Mouse (Mus musculus) forebrain, embryonic 10.5 days (tissue): ENCODE results near the gene Cd4. TPM values are rescaled to one million over a fixed set of nuclear protein-coding genes. Genes with fewer than 3 reads are reported as not detected.
A peak's percentile ranks its signal among the peaks of the same experiment; 100 is the strongest.

Source experiments
- DNase-seq: peaks from one replicate; pipeline ENCODE4 v3.0.0-alpha.2; 2017; ENCODE audit warnings: low spot score; ENCODE audit errors: extremely low spot score
- H3K27ac ChIP-seq: fragments of 300-500 bp; sonication (generic); 2 replicates; pipeline ENCODE4 v1.5.1; 2016; ENCODE audit warnings: mild to moderate bottlenecking
- H3K27me3 ChIP-seq: fragments of 300-500 bp; sonication (generic); 2 replicates; pipeline ENCODE4 v1.6.1; 2016; ENCODE audit warnings: mild to moderate bottlenecking; ENCODE audit not compliant: poor library complexity, severe bottlenecking
- H3K36me3 ChIP-seq: fragments of 300-500 bp; sonication (generic); replicated peaks from 2 replicates; pipeline ENCODE4 v1.6.1; 2016; ENCODE audit warnings: mild to moderate bottlenecking, moderate library complexity
- H3K4me1 ChIP-seq: fragments of 300-500 bp; sonication (generic); 2 replicates; pipeline ENCODE4 v1.6.1; 2016
- H3K4me3 ChIP-seq: fragments of 300-500 bp; sonication (generic); 2 replicates; pipeline ENCODE4 v1.5.1; 2016; ENCODE audit warnings: mild to moderate bottlenecking, moderate library complexity
- H3K9me3 ChIP-seq: fragments of 300-500 bp; sonication (generic); 2 replicates; pipeline ENCODE4 v1.6.1; 2016; ENCODE audit warnings: mild to moderate bottlenecking, moderate library complexity
- WGBS: fragments of 180-500 bp; shearing (Covaris S2); methylation state at CpG from one replicate; pipeline ENCODE4 v1.1.7; 2016; 5-methylcytosine and 5-hydroxymethylcytosine counted together
- polyA plus RNA-seq: library from polyadenylated mRNA; unstranded; fragments of >200 nt; fragmentation: Nextera tagmentation; extraction: Ambion mirVana; gene quantifications from 2 replicates; pipeline ENCODE4 v1.2.1, GENCODE M21; 2016

Cd4 gene
- polyA plus RNA-seq, 1 experiment from 2014 or later: not detected

DNA sequence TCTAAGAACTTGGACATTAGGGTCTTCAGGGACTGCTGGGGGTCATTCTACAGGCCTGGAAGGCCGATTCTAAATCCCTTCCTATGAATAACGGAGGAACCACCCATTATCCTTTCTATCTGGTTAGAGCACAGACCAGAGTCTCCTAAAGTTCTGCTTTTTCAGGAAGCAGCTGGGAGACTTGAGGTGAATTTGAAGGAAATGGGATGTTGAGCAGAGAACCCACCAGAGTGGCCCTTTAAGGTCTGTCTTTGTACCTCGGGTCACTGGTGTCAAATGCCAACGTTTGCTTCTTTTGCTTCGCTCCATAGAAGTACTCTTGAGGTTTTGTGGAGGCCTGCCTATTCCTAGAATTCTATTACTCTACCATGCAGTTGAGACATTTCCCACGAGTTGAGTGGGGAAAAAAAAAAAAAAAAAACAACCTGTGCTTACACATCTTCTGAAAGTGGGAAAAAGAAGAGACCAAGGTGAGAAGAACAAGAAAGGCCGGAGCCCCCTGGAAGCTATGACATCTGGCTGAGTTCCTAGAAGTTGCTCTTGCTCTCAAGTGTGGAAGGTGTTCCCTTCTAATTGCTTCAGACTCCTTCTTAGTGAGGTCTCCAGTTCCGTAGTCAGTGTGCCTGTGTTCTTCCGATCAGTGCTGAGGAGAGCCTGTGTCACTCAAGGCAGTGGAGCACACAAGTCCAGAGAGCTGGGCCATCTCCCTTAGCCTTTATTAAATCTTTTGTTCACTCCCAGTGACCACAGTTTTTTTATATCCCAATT lies 32.5 kb upstream of the Cd4 start:
- peak overlapping the region; percentile 66 for H3K4me3 ChIP-seq
- 28% methylated on average over 9 of the region's 9 CpGs for WGBS

DNA sequence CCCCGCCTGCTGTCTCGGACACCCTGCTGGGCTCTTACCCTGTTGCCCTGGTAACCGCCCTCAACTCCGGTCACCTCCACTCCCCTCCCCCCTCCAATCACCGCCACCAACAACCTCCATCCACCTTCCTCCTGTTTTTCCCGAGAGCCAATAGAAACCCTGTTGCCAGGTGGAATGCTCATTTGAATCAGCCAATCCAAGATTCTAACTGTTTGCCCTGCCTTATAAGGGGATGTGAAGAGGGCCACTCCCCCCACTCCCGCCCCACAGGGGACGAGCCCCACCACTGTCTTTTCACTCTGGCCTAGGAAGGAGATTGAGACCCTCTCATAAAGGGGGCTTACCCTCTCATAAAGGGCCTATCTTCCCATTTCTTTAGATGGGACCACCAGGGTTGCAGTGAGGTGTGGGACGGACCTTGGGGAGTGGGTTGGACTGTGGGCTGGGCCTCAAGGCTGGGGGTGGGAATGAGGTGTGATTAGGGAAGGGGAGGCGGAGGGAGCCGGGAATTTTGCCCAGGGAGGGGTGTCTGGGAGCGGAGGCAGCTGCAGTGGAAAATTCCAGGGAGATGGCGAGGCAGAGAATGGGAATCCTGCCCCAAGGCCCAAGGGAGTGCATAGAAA lies 31.8 kb upstream of the Cd4 start, which contains the start of gene Ptms:
TSS of gene Ptms (minus strand) at position 409 of the 623 bp plus-strand sequence.
- under 1% methylated on average over 13 of the region's 13 CpGs for WGBS
- Histone ChIP-seq H3K4me3 (peak within 1 kb of the TSS; percentile 66), H3K9me3 (no peaks in the 10 kb centered on the region), H3K27ac (peak within 1 kb of the TSS; percentile 100), H3K36me3 (peaks cover 5% of the 10 kb centered on the region), H3K27me3 (no peaks in the 10 kb centered on the region), H3K4me1 (peaks cover 63% of the 10 kb centered on the region)
- DNase-seq: peak; percentile 98

More for the DNA sequence above, 32.5 kb upstream of the Cd4 start:
- no peak for DNase-seq
- Histone ChIP-seq H3K4me1 (peaks cover 61% of the 10 kb centered on the region), H3K36me3 (no peaks in the 10 kb centered on the region), H3K27ac (peak overlapping the region; percentile 100), H3K9me3 (no peaks in the 10 kb centered on the region), H3K27me3 (no peaks in the 10 kb centered on the region)

DNA sequence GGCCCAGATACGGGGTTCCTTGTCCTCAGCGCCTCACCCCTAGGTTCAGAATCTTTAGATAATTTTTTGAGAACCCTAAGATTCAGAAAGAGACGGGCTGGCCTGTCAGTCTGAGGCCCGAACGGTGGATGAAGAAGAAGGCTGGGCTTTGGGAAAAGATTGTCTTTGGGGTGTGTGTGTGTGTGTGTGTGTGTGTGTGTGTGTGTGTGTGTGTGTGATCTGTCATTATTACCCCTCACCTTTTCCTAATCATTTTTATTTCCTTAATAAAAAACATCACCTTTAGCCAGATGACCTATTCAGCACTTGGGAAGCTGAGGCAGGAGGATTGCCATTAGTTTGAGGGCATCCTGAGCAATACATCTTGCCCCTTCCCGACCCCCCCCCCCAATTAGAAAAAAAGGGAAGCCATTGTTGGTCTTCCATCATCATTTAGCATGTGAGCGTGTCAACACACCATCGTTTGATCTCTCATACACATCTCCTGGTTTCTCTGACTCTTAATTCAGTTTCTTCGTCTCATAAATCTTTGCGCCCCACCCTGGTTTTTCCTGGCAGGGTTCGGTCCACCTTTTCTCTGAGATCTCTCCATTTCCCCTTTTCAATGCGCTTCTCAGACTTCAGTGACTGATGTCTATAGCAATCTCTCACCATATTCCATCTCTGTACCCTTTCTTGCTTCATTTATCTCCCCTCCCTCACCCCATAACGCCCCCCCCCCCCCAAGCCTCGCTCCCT lies 31.0 kb upstream of the Cd4 start:
- no peak for DNase-seq
- Histone ChIP-seq H3K27me3 (no peaks in the 10 kb centered on the region), H3K36me3 (peaks cover 12% of the 10 kb centered on the region), H3K4me1 (peaks cover 71% of the 10 kb centered on the region), H3K27ac (peak overlapping the region; percentile 100), H3K4me3 (peak overlapping the region; percentile 66), H3K9me3 (no peaks in the 10 kb centered on the region)
- 28% methylated on average over 13 of the region's 14 CpGs for WGBS

DNA sequence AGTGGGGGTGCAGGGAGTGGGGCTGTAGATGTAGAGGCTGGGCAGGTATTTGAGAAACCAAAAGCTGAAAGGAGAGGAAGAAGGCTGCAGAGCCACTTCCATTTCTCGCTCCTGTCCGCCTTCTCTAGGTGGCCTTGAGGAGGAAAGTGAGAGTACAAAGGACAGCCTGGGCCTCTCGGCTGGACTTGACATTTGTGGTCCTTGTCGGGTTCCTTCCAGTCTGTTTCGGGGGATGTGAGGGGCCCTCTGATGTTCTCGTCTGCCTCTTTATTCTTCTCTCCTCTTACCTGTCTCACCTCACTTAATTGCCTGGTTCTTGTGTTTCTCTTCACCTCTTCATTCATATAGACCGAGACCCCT lies 30.3 kb upstream of the Cd4 start:
- H3K36me3 ChIP-seq: peaks cover 20% of the 10 kb centered on the region
- peaks cover 78% of the 10 kb centered on the region for H3K4me1 ChIP-seq
- H3K4me3 ChIP-seq: peak overlapping the region; percentile 66
- H3K27me3 ChIP-seq: peaks cover 6% of the 10 kb centered on the region; the same call in 1 of the 2 replicates
- DNase-seq: no peak
- 4% methylated on average over 7 of the region's 7 CpGs for WGBS
- no peaks in the 10 kb centered on the region for H3K9me3 ChIP-seq
- peak overlapping the region; percentile 100 for H3K27ac ChIP-seq

DNA sequence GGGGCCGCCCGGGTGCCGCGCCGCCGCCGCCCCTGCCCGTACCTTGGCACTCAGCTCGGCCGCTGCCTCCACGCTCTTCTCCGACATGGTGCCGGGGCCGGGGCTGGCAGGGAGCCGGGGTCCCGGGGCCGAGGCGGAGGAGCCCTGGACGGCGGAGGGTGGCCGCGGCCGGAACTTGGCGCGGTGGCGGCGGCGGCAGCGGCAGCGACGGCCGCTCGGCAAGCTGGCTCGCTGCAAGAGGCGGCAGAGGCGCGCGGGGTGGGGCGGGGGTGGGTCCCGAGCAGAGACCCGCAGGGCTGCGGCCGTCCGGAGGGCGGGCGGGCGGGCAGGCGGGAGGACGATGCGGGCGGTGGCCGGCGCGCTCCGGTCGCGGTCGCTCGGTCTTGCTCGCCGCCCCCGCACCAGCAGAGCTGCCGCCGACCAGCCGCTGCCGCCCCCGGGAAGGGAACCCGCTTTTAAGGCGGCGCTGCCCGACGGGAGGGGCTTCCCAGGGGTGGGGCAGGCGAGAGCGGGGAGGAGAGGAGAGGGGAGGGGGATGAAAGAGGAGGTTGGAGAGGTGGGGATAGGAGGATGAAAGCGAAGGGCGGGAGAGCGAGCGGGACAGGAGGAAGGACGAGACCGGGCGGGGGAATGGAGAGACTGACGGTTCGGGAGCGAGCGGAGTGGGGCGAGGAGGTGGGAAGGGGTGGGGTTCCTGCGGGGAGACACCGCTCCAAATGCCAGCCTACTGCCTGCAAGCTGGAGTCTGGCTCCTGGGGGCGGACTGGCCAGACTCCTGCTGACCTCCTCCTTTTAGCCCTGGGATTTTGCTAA lies 29.7 kb upstream of the Cd4 start:
- H3K4me1 ChIP-seq: peaks cover 81% of the 10 kb centered on the region
- peak; percentile 93 for DNase-seq
- WGBS: 1% methylated on average over 68 of the region's 89 CpGs

DNA sequence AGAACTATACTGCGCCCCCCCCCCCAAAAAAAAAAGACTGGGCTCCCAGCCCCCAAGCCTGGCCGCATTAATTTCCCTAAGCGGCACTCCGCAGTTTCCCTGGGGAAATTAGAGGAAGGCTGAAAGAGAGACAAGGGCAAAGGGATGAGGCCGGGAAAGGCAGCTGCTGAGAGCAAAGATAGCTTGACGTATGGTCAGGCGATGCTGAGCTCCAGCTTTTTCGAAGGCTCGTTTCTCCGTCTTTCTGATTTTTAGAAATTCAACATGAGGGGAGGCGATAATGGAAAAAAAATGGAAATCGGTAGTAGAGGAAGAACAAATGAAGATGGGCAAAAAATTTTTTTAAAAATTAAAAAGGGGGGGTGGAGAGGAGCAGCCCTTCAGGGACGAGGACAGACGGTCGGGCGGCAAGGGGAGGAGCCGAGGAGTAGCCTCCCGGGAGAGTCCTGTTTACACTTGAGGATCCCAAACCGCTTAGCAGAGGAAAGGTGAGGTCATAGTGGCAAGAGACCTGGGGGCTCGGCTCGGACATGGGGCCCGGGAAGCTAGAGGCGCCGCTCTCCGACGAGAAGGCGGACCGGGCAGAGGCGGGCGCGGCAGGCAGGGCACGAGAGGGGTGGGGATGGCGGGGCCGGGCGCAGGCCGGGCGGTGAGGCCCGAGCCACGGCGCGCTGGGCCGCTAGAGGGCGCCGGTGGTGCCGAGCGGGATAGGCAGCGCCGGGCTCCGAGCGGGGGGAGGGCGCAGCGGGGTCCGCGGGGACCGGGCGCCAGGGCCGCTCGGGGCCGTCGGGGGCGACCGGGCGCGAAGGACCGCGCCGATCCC lies 28.9 kb upstream of the Cd4 start:
- Histone ChIP-seq H3K9me3 (no peaks in the 10 kb centered on the region), H3K36me3 (peaks cover 31% of the 10 kb centered on the region), H3K4me3 (peak overlapping the region; percentile 66), H3K27me3 (peaks cover 16% of the 10 kb centered on the region), H3K27ac (peak overlapping the region; percentile 100), H3K4me1 (peaks cover 80% of the 10 kb centered on the region)
- peak; percentile 80 for DNase-seq
- under 1% methylated on average over 63 of the region's 67 CpGs for WGBS

More for the DNA sequence above, 29.7 kb upstream of the Cd4 start:
- H3K27ac ChIP-seq: peak overlapping the region; percentile 100
- peaks cover 26% of the 10 kb centered on the region for H3K36me3 ChIP-seq
- H3K4me3 ChIP-seq: peak overlapping the region; percentile 66
- H3K27me3 ChIP-seq: peaks cover 9% of the 10 kb centered on the region; the same call in 1 of the 2 replicates
- no peaks in the 10 kb centered on the region for H3K9me3 ChIP-seq

DNA sequence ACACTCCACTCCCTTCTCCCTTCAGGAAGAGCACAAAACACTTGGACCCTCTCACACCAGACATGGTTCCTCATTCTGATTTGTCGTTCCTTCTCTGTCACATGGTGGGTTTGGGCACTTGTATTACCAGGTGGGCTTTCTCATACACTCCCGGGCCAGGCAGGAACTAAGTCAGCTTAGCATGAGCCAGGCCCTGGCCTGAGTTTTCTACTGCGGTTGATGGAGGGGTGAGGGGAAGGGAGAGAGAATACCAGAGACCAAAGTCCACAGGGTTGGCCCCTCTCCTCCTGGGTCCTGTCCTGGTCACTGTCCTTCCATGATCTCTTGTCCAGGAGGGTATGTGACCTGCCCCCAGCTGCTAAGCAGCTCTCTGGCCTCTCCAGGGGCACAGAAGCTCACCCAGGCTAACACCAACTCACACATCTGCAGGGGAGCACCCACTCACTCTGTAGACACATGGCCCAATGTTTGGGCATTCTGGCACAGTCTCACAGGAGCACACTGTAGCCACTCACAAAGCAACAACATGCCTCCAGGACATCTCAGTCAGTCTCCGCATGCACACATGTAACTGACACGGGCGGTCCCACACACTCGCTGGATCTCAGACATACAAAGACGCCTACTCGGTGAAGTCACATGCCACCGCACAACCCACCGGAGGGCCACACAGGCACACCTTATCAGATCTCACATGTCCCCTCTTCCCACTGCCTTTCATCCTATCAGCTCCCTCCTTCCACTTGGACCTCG lies 28.1 kb upstream of the Cd4 start:
- peaks cover 24% of the 10 kb centered on the region for H3K27me3 ChIP-seq
- H3K27ac ChIP-seq: peak overlapping the region; percentile 100
- WGBS: 9% methylated on average over 12 of the region's 12 CpGs
- H3K36me3 ChIP-seq: peaks cover 31% of the 10 kb centered on the region
- peaks cover 80% of the 10 kb centered on the region for H3K4me1 ChIP-seq
- no peaks in the 10 kb centered on the region for H3K9me3 ChIP-seq
- peak overlapping the region; percentile 66 for H3K4me3 ChIP-seq
- DNase-seq: no peak

DNA sequence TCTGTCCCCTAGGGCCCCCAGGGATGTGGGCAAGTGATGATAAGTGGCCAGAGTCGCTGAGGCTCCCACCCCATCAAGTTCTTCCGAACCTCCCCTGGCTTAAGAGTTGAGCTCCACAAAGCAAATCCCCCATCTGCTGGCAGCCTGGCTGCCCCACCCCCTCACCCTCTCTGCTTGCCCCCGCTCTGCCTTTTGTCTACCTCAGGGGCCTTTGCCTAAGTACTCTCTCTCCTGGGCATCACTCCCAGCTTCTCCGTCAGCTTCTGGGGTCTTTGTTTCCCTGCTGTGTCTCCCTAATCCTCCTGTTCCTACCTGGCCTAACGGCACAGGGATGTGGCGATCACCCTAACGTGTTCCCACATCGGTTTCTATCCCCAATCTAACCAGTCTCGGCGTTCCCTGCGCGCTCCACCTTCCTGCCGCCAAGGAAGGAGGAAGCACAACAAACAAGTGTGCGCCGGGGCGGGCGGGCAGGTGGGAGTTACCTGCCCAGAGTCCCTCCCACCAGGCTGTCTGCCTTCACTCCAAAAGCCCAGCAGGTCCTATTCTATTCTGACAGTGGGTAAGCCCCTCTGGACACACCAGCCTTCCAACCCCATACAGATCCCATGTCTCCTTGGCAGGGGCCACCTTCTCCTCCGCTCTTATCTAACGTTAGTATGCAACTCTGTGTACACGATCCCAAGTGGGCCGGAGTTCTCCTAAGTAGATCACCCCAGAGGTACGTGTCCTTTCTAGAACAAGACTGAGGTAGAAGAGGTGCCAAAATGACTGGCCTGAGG lies 27.3 kb upstream of the Cd4 start:
- no peaks in the 10 kb centered on the region for H3K9me3 ChIP-seq
- peak overlapping the region; percentile 66 for H3K4me3 ChIP-seq
- DNase-seq: no peak
- peak overlapping the region; percentile 100 for H3K27ac ChIP-seq
- H3K4me1 ChIP-seq: peaks cover 80% of the 10 kb centered on the region
- peaks cover 31% of the 10 kb centered on the region for H3K27me3 ChIP-seq
- H3K36me3 ChIP-seq: peaks cover 31% of the 10 kb centered on the region
- 8% methylated on average over 22 of the region's 22 CpGs for WGBS

DNA sequence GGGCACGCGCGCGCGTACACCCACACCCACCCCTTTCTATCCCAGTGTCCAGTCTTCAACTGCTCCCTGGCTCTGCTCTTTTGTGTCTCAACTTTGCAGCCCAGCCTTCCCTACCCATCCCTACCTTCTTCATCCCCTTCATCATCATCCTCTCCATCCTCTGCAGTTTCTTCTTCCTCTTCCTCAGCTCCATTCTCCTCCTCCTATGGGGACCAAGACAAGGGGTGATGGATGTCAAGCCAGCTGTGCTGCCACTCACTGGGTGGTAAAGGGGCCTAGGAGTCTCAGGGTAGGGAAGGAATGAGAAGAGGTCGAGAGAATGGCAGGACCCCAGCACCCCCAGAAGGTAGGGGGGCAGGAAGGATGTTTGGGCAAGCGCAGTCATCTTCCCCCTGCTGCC lies 26.5 kb upstream of the Cd4 start:
- DNase-seq: no peak
- H3K27ac ChIP-seq: peak overlapping the region; percentile 100
- H3K36me3 ChIP-seq: peaks cover 31% of the 10 kb centered on the region
- H3K4me3 ChIP-seq: peak overlapping the region; percentile 66
- WGBS: 77% methylated on average over 7 of the region's 7 CpGs
- peaks cover 40% of the 10 kb centered on the region for H3K27me3 ChIP-seq
- no peaks in the 10 kb centered on the region for H3K9me3 ChIP-seq
- H3K4me1 ChIP-seq: peaks cover 80% of the 10 kb centered on the region

DNA sequence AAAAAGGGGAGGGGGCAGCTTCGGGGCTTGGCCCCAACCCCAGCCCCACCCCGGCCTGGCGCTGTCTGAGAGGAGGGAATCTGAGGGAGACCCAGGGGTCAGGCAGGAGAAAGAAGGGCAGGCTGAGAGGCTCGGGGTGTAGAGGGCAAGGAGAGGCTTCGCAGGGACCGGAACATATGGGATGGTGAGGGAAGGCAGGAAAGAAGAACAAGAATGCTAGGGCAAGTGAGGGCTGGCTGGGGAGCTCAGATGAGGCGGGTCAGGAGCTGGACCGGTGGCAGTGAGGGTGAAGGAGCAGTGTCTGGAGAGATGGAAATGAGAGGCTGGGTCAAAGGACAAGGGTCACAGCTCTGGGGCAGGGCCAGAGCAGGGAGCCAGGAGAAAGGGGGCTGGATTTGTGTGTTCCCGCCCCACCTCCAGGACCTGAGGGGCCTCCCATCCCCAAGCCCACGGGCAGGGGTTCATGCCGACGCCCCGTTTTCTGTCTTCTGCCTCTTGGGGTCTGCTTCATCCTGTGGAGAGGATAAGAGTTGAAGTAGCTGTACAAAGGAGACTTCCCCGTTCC lies 25.8 kb upstream of the Cd4 start:
- Histone ChIP-seq H3K4me1 (peaks cover 74% of the 10 kb centered on the region), H3K27ac (peak overlapping the region; percentile 54), H3K4me3 (peak overlapping the region; percentile 66; the same call in 1 of the 2 replicates), H3K36me3 (peaks cover 31% of the 10 kb centered on the region), H3K27me3 (peaks cover 47% of the 10 kb centered on the region), H3K9me3 (no peaks in the 10 kb centered on the region)
- WGBS: 61% methylated on average over 14 of the region's 14 CpGs
- DNase-seq: no peak
